Mouse (Mus musculus) spleen, adult 18-20 months (tissue): ENCODE measurements around the gene Trpt1.
A peak's percentile ranks its signal among the peaks of the same experiment; 100 is the strongest.

Experiments used
- DNase-seq, 2 experiments: peaks; one replicate each; pipeline ENCODE4 v3.0.0; 2022; ENCODE audit warnings: mixed read lengths in 2 of 2

The Trpt1 gene

GRCm38 (mm10) chr19:6994489-6994888 lies 1.4 kb upstream of the Trpt1 start:
- no peak for DNase-seq

GRCm38 (mm10) chr19:6995255-6995991 lies 508 bp upstream of the Trpt1 start:
- DNase-seq = no peak

- DNase-seq = no peak
Observed at GRCm38 (mm10) chr19:6997721-6998290, 1.9 kb downstream of the Trpt1 start.

GRCm38 (mm10) chr19:6999360-7000063 lies 3.6 kb downstream of the Trpt1 start:
- no peak for DNase-seq

GRCm38 (mm10) chr19:7006892-7007593 lies 11.1 kb downstream of the Trpt1 start:
- no peak for DNase-seq

- no peak for DNase-seq
Observed at GRCm38 (mm10) chr19:7012426-7012825, 16.5 kb downstream of the Trpt1 start.

- DNase-seq = no peak
Observed at GRCm38 (mm10) chr19:7013984-7014383, 18.1 kb downstream of the Trpt1 start.

GRCm38 (mm10) chr19:7014481-7015135 lies 18.7 kb downstream of the Trpt1 start:
- DNase-seq = no peak

- peak; percentile 57 for DNase-seq
Observed at GRCm38 (mm10) chr19:7017541-7018457, 21.9 kb downstream of the Trpt1 start.

- no peak for DNase-seq
Observed at GRCm38 (mm10) chr19:7018546-7018945, 22.6 kb downstream of the Trpt1 start.

GRCm38 (mm10) chr19:7019191-7019590 lies 23.3 kb downstream of the Trpt1 start, which contains the start of gene Fermt3:
Gene Fermt3 (minus strand): TSS chr19:7019469.
- DNase-seq = peak; percentile 76

- peak; percentile 47 to 67 for DNase-seq
Observed at GRCm38 (mm10) chr19:7020224-7020641, 24.3 kb downstream of the Trpt1 start.

- no peak for DNase-seq
Observed at GRCm38 (mm10) chr19:7029531-7029930, 33.6 kb downstream of the Trpt1 start.

- no peak for DNase-seq
Observed at GRCm38 (mm10) chr19:7034006-7034405, 38.1 kb downstream of the Trpt1 start.

GRCm38 (mm10) chr19:7039088-7039720 lies 43.3 kb downstream of the Trpt1 start:
- peak in 1 of 2 experiments; percentile 50 for DNase-seq

GRCm38 (mm10) chr19:7039841-7040636 lies 44.1 kb downstream of the Trpt1 start, which contains the start of gene Stip1:
Gene Stip1 (minus strand): TSS chr19:7039967.
- DNase-seq = peak; percentile 94 to 98

GRCm38 (mm10) chr19:7040637-7041130 lies 44.8 kb downstream of the Trpt1 start:
- DNase-seq = no peak

- DNase-seq = no peak
Observed at GRCm38 (mm10) chr19:7041171-7041570, 45.2 kb downstream of the Trpt1 start.

GRCm38 (mm10) chr19:7044279-7044678 lies 48.3 kb downstream of the Trpt1 start:
- DNase-seq = no peak

- no peak for DNase-seq
Observed at GRCm38 (mm10) chr19:7044706-7045105, 48.8 kb downstream of the Trpt1 start.
